Mouse (Mus musculus) gastrocnemius, postnatal 36 days (tissue): ENCODE results near the gene Syn3. TPM values are rescaled to one million over a fixed set of nuclear protein-coding genes. Genes with fewer than 3 reads are reported as not detected.

Experiments used
- DNase-seq, 2 experiments: peaks; one replicate each; pipeline ENCODE4 v3.0.0; 2022
- intact Hi-C: fragments of 180-260 bp; cut with DNase I; formaldehyde crosslinking; loops from one replicate; pipeline ENCODE4 v1.15.1; 2025
- total RNA-seq, 2 experiments: library from RNA; stranded (reverse); gene quantifications; 2 replicates each; pipeline ENCODE4 v1.2.3; 2021

Syn3 gene
- total RNA-seq, 2 experiments from 2014 or later, result 0.15 to 0.28 TPM

GRCm38 (mm10) chr10:86343362-86343761 is 155.3 kb downstream of the Syn3 start:
- no peak for DNase-seq
- intact Hi-C loops, result loop anchor here (5.0 kb wide), 1 partner anchor 41 kb away; the partner anchor contains the start of gene Timp3

- intact Hi-C loops, result loop anchor here (5.0 kb wide), 1 partner anchor 40 kb away; the partner anchor contains the start of gene Timp3
- DNase-seq, result no peak
Measured at GRCm38 (mm10) chr10:86342713-86343112, 156.0 kb downstream of the Syn3 start.

- no peak for DNase-seq
- intact Hi-C loops, result loop anchor here (5.0 kb wide), 1 partner anchor 40 kb away; the partner anchor contains the start of gene Timp3
Measured at GRCm38 (mm10) chr10:86342151-86342550, 156.5 kb downstream of the Syn3 start.

GRCm38 (mm10) chr10:86341589-86341988 is 157.1 kb downstream of the Syn3 start:
- intact Hi-C loops, result loop anchor here (5.0 kb wide), 1 partner anchor 39 kb away; the partner anchor contains the start of gene Timp3
- DNase-seq, result peak in 1 of 2 experiments; percentile 65

- DNase-seq, result no peak
- intact Hi-C loops, result loop anchor here (5.0 kb wide), 1 partner anchor 39 kb away; the partner anchor contains the start of gene Timp3
Measured at GRCm38 (mm10) chr10:86340991-86341527, 157.6 kb downstream of the Syn3 start.

GRCm38 (mm10) chr10:86340421-86340820 is 158.3 kb downstream of the Syn3 start:
- intact Hi-C loops, result loop anchor here (5.0 kb wide), 1 partner anchor 38 kb away; the partner anchor contains the start of gene Timp3
- DNase-seq, result no peak

GRCm38 (mm10) chr10:86339649-86340379 is 158.9 kb downstream of the Syn3 start:
- peak; percentile 92 for DNase-seq
- intact Hi-C loops, result loop anchor here (5.0 kb wide), 1 partner anchor 38 kb away; the partner anchor contains the start of gene Timp3

GRCm38 (mm10) chr10:86339121-86339520 is 159.6 kb downstream of the Syn3 start:
- intact Hi-C loops, result no loop called here

GRCm38 (mm10) chr10:86338121-86338715 is 160.5 kb downstream of the Syn3 start:
- intact Hi-C loops, result no loop called here

More at GRCm38 (mm10) chr10:86339121-86339520, 159.6 kb downstream of the Syn3 start:
- DNase-seq, result no peak

GRCm38 (mm10) chr10:86337239-86337638 is 161.5 kb downstream of the Syn3 start:
- intact Hi-C loops, result no loop called here
- DNase-seq, result no peak

More at GRCm38 (mm10) chr10:86338121-86338715, 160.5 kb downstream of the Syn3 start:
- no peak for DNase-seq

- DNase-seq, result no peak
- intact Hi-C loops, result no loop called here
Measured at GRCm38 (mm10) chr10:86336506-86336905, 162.2 kb downstream of the Syn3 start.

GRCm38 (mm10) chr10:86334581-86334980 is 164.1 kb downstream of the Syn3 start:
- no peak for DNase-seq
- intact Hi-C loops, result no loop called here

- intact Hi-C loops, result no loop called here
- no peak for DNase-seq
Measured at GRCm38 (mm10) chr10:86332942-86333341, 165.8 kb downstream of the Syn3 start.

GRCm38 (mm10) chr10:86331681-86332281 is 166.9 kb downstream of the Syn3 start:
- DNase-seq, result no peak
- intact Hi-C loops, result no loop called here

- DNase-seq, result no peak
- intact Hi-C loops, result no loop called here
Measured at GRCm38 (mm10) chr10:86330993-86331680, 167.6 kb downstream of the Syn3 start.

GRCm38 (mm10) chr10:86329241-86329882 is 169.3 kb downstream of the Syn3 start:
- no peak for DNase-seq
- intact Hi-C loops, result no loop called here

- intact Hi-C loops, result no loop called here
- DNase-seq, result no peak
Measured at GRCm38 (mm10) chr10:86328691-86329090, 170.0 kb downstream of the Syn3 start.

GRCm38 (mm10) chr10:86328143-86328542 is 170.6 kb downstream of the Syn3 start:
- no peak for DNase-seq
- intact Hi-C loops, result no loop called here

- intact Hi-C loops, result no loop called here
- no peak for DNase-seq
Measured at GRCm38 (mm10) chr10:86325272-86325671, 173.4 kb downstream of the Syn3 start.
